Mouse (Mus musculus) layer of hippocampus, postnatal 36 days (tissue): ENCODE results near the gene Zfpm1. TPM values are rescaled to one million over a fixed set of nuclear protein-coding genes. Genes with fewer than 3 reads are reported as not detected.

Experiments used
- DNase-seq, 2 experiments: peaks; one replicate each; pipeline ENCODE4 v3.0.0; 2022
- total RNA-seq, 2 experiments: library from RNA; stranded (reverse); gene quantifications; 2 replicates each; pipeline ENCODE4 v1.2.3; 2021

Zfpm1 gene
- total RNA-seq, 2 experiments from 2014 or later: 34.7 to 36.9 TPM

GRCm38 (mm10) chr8:122276308-122276707 lies 5.6 kb upstream of the Zfpm1 start:
- no peak for DNase-seq

GRCm38 (mm10) chr8:122277204-122277995 lies 4.5 kb upstream of the Zfpm1 start:
- no peak for DNase-seq

GRCm38 (mm10) chr8:122280156-122280555 lies 1.8 kb upstream of the Zfpm1 start:
- DNase-seq: no peak

GRCm38 (mm10) chr8:122280588-122281316 lies 1.2 kb upstream of the Zfpm1 start:
- DNase-seq: no peak

GRCm38 (mm10) chr8:122281317-122282034 lies 465 bp upstream of the Zfpm1 start:
- peak; percentile 99 for DNase-seq

- no peak for DNase-seq
Observed at GRCm38 (mm10) chr8:122282501-122283355, 787 bp downstream of the Zfpm1 start.

- peak in 1 of 2 experiments; percentile 29 for DNase-seq
Observed at GRCm38 (mm10) chr8:122283356-122284202, 1.6 kb downstream of the Zfpm1 start.

GRCm38 (mm10) chr8:122284203-122284658 lies 2.3 kb downstream of the Zfpm1 start:
- DNase-seq: peak; percentile 63

- no peak for DNase-seq
Observed at GRCm38 (mm10) chr8:122284659-122285261, 2.8 kb downstream of the Zfpm1 start.

GRCm38 (mm10) chr8:122285727-122286126 lies 3.8 kb downstream of the Zfpm1 start:
- DNase-seq: no peak

- no peak for DNase-seq
Observed at GRCm38 (mm10) chr8:122286899-122287298, 5.0 kb downstream of the Zfpm1 start.

GRCm38 (mm10) chr8:122287742-122288141 lies 5.8 kb downstream of the Zfpm1 start:
- DNase-seq: no peak

- DNase-seq: no peak
Observed at GRCm38 (mm10) chr8:122288344-122288743, 6.4 kb downstream of the Zfpm1 start.

- no peak for DNase-seq
Observed at GRCm38 (mm10) chr8:122291075-122291474, 9.1 kb downstream of the Zfpm1 start.

- no peak for DNase-seq
Observed at GRCm38 (mm10) chr8:122291549-122291948, 9.6 kb downstream of the Zfpm1 start.

- DNase-seq: no peak
Observed at GRCm38 (mm10) chr8:122293484-122293883, 11.5 kb downstream of the Zfpm1 start.

- DNase-seq: no peak
Observed at GRCm38 (mm10) chr8:122294273-122294683, 12.3 kb downstream of the Zfpm1 start.

GRCm38 (mm10) chr8:122295389-122295788 lies 13.4 kb downstream of the Zfpm1 start:
- no peak for DNase-seq

GRCm38 (mm10) chr8:122296173-122297001 lies 14.4 kb downstream of the Zfpm1 start:
- DNase-seq: peak in 1 of 2 experiments; percentile 58
